Mouse (Mus musculus): Measurements from ENCODE around the gene Aars2. TPM values are rescaled to one million over a fixed set of nuclear protein-coding genes. Genes with fewer than 3 reads are reported as not detected.

The Aars2 gene
- total RNA-seq, 4 experiments from 2014 or later: 18.1 to 23.7 (median 19.0) TPM

- no peak for DNase-seq
Measured at GRCm38 (mm10) chr17:45543115-45543514, 36.5 kb downstream of the Aars2 start.

- no peak for DNase-seq
Measured at GRCm38 (mm10) chr17:45544001-45544872, 37.6 kb downstream of the Aars2 start.

GRCm38 (mm10) chr17:45544873-45545277 is 38.2 kb downstream of the Aars2 start:
- DNase-seq: no peak

- no peak for DNase-seq
Measured at GRCm38 (mm10) chr17:45545278-45545961, 38.8 kb downstream of the Aars2 start.

GRCm38 (mm10) chr17:45546941-45547340 is 40.3 kb downstream of the Aars2 start:
- no peak for DNase-seq

- DNase-seq: no peak
Measured at GRCm38 (mm10) chr17:45547461-45548190, 41.0 kb downstream of the Aars2 start.

- DNase-seq: no peak
Measured at GRCm38 (mm10) chr17:45548541-45549512, 42.2 kb downstream of the Aars2 start.

GRCm38 (mm10) chr17:45549617-45550181 is 43.1 kb downstream of the Aars2 start, which contains the start of gene Tmem151b:
Gene Tmem151b, minus strand, starts transcription at chr17:45549677.
- DNase-seq: no peak

GRCm38 (mm10) chr17:45550253-45550652 is 43.6 kb downstream of the Aars2 start:
- DNase-seq: no peak

- DNase-seq: no peak
Measured at GRCm38 (mm10) chr17:45551249-45551796, 44.7 kb downstream of the Aars2 start.

- no peak for DNase-seq
Measured at GRCm38 (mm10) chr17:45551816-45552451, 45.3 kb downstream of the Aars2 start.

- DNase-seq: no peak
Measured at GRCm38 (mm10) chr17:45553065-45553464, 46.4 kb downstream of the Aars2 start.

GRCm38 (mm10) chr17:45554420-45554819 is 47.8 kb downstream of the Aars2 start:
- no peak for DNase-seq

GRCm38 (mm10) chr17:45555452-45556106 is 48.9 kb downstream of the Aars2 start, which contains the start of gene Nfkbie:
Gene Nfkbie, plus strand, starts transcription at chr17:45555703.
- peak; percentile 95 for DNase-seq

- DNase-seq: no peak
Measured at GRCm38 (mm10) chr17:45556107-45556489, 49.5 kb downstream of the Aars2 start.

GRCm38 (mm10) chr17:45556514-45557245 is 50.0 kb downstream of the Aars2 start:
- DNase-seq: no peak

GRCm38 (mm10) chr17:45557246-45557824 is 50.7 kb downstream of the Aars2 start:
- DNase-seq: no peak

- DNase-seq: no peak
Measured at GRCm38 (mm10) chr17:45557998-45558862, 51.6 kb downstream of the Aars2 start.
